Mouse (Mus musculus): Measurements from ENCODE around the gene Fanci. TPM values are rescaled to one million over a fixed set of nuclear protein-coding genes. Genes with fewer than 3 reads are reported as not detected.

Fanci gene
- polyA plus RNA-seq, 1 experiment from 2014 or later: 8.2 TPM

GRCm38 (mm10) chr7:79360056-79360455 is 31.7 kb upstream of the Fanci start:
- WGBS: 67% methylated on average over 11 of the region's 11 CpGs
- Histone ChIP-seq H3K4me3 (ENCODE audit: low read depth, low read length) (no peak overlapping the region), H3K4me2 (ENCODE audit: low read depth, low read length) (no peak overlapping the region), H3K9ac (ENCODE audit: low read depth, low read length) (no peak overlapping the region), H3K4me1 (ENCODE audit: control insufficient read depth, insufficient read depth, low read length) (no peaks in the 10 kb centered on the region), H3K27me3 (replicated peaks; ENCODE audit: control insufficient read depth, insufficient read depth, low read length) (no peaks in the 10 kb centered on the region), H3K27ac (replicated peaks; ENCODE audit: low read depth, low read length) (no peak overlapping the region), H3K9me3 (ENCODE audit: control insufficient read depth, low read length) (no peaks in the 10 kb centered on the region), H3K36me3 (ENCODE audit: control insufficient read depth, insufficient read depth, low read length) (peaks cover 46% of the 10 kb centered on the region)
- ATAC-seq (ENCODE audit: low read depth) (no peak), DNase-seq (ENCODE audit: low spot score) (no peak)

GRCm38 (mm10) chr7:79362208-79362607 is 29.5 kb upstream of the Fanci start:
- peak; percentile 37 for DNase-seq (ENCODE audit: low spot score)
- WGBS: 61% methylated on average over 8 of the region's 8 CpGs
- H3K36me3 ChIP-seq (ENCODE audit: control insufficient read depth, insufficient read depth, low read length): peaks cover 27% of the 10 kb centered on the region

GRCm38 (mm10) chr7:79362830-79363229 is 28.9 kb upstream of the Fanci start:
- DNase-seq (ENCODE audit: low spot score): no peak
- H3K27ac ChIP-seq (replicated peaks; ENCODE audit: low read depth, low read length): peak overlapping the region; percentile 28; the same call in 1 of the 2 replicates

More at GRCm38 (mm10) chr7:79362208-79362607, 29.5 kb upstream of the Fanci start:
- H3K9me3 ChIP-seq (ENCODE audit: control insufficient read depth, low read length): no peaks in the 10 kb centered on the region
- ATAC-seq (ENCODE audit: low read depth): peak; percentile 64
- H3K4me1 ChIP-seq (ENCODE audit: control insufficient read depth, insufficient read depth, low read length): no peaks in the 10 kb centered on the region
- no peaks in the 10 kb centered on the region for H3K27me3 ChIP-seq (replicated peaks; ENCODE audit: control insufficient read depth, insufficient read depth, low read length)
- H3K9ac ChIP-seq (ENCODE audit: low read depth, low read length): no peak overlapping the region
- no peak overlapping the region for H3K4me3 ChIP-seq (ENCODE audit: low read depth, low read length)
- H3K27ac ChIP-seq (replicated peaks; ENCODE audit: low read depth, low read length): peak overlapping the region; percentile 48; the same call in 1 of the 2 replicates
- no peak overlapping the region for H3K4me2 ChIP-seq (ENCODE audit: low read depth, low read length)

DNA sequence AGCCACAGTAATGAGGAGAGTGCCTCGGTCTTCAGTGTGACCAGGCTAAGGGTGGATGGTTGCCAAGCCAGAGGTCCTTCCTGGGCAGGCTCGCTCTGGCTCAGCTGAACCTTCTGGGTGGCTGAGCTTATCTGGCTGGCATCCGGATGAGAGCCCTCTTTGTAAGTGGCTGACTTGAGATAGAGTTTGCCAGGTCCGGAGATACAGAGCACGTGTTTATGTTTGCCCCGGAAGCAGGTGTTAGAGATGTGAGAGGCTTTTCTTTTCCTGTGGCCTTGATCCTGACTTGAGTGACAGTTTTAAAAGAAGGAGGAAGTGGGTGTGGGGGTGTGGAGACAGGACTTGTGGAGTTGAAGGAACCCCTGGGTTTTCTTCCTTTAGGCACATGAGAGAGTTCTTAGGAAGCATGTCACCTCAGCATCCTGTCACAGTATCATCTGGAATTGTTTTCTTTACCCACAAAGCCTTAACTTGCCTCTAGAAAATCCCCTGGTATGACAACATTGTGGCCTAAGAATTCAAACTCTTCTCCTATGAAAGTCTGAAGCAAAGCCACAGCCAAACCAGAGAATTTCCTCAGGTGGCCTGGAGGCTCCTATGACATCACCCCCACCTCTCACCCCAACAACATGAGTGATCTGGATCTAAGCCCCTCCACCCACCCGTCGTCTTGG is 28.2 kb upstream of the Fanci start:
- Histone ChIP-seq H3K4me2 (ENCODE audit: low read depth, low read length) (no peak overlapping the region), H3K9ac (ENCODE audit: low read depth, low read length) (no peak overlapping the region), H3K27ac (replicated peaks; ENCODE audit: low read depth, low read length) (peak overlapping the region; percentile 7), H3K36me3 (ENCODE audit: control insufficient read depth, insufficient read depth, low read length) (peaks cover 18% of the 10 kb centered on the region), H3K27me3 (replicated peaks; ENCODE audit: control insufficient read depth, insufficient read depth, low read length) (no peaks in the 10 kb centered on the region), H3K9me3 (ENCODE audit: control insufficient read depth, low read length) (no peaks in the 10 kb centered on the region), H3K4me3 (ENCODE audit: low read depth, low read length) (no peak overlapping the region), H3K4me1 (ENCODE audit: control insufficient read depth, insufficient read depth, low read length) (no peaks in the 10 kb centered on the region)
- ATAC-seq (ENCODE audit: low read depth): no peak
- peak; percentile 32 for DNase-seq (ENCODE audit: low spot score)
- WGBS: 52% methylated on average over 8 of the region's 8 CpGs

More at GRCm38 (mm10) chr7:79362830-79363229, 28.9 kb upstream of the Fanci start:
- Histone ChIP-seq H3K9ac (ENCODE audit: low read depth, low read length) (no peak overlapping the region), H3K9me3 (ENCODE audit: control insufficient read depth, low read length) (no peaks in the 10 kb centered on the region), H3K4me3 (ENCODE audit: low read depth, low read length) (no peak overlapping the region), H3K36me3 (ENCODE audit: control insufficient read depth, insufficient read depth, low read length) (peaks cover 23% of the 10 kb centered on the region), H3K4me2 (ENCODE audit: low read depth, low read length) (no peak overlapping the region), H3K4me1 (ENCODE audit: control insufficient read depth, insufficient read depth, low read length) (no peaks in the 10 kb centered on the region), H3K27me3 (replicated peaks; ENCODE audit: control insufficient read depth, insufficient read depth, low read length) (no peaks in the 10 kb centered on the region)
- ATAC-seq (ENCODE audit: low read depth): no peak
- 95% methylated on average over 7 of the region's 7 CpGs for WGBS

DNA sequence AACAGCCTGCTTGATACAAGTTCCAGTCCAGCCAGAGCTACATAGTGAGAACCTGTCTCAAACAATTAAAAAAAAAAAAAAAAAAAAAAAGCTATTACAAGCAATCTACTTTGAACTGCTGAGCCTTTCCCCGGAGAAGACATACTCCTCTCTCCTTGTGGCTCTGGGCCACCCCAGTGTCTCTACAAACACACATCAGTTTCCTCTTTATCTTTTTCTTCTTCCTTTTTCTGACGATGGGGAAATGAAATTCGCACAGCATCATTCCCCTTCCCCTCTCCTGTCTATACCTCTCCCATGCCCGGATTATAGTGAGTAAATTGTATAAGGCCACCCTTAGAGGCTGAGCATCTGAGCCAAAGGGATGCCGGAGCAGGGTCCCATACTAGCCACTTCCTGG is 23.1 kb upstream of the Fanci start:
- H3K9ac ChIP-seq (ENCODE audit: low read depth, low read length): no peak overlapping the region
- H3K27ac ChIP-seq (replicated peaks; ENCODE audit: low read depth, low read length): no peak overlapping the region
- no peaks in the 10 kb centered on the region for H3K36me3 ChIP-seq (ENCODE audit: control insufficient read depth, insufficient read depth, low read length)
- H3K4me3 ChIP-seq (ENCODE audit: low read depth, low read length): no peak overlapping the region
- DNase-seq (ENCODE audit: low spot score): no peak
- ATAC-seq (ENCODE audit: low read depth): no peak
- no peak overlapping the region for H3K4me2 ChIP-seq (ENCODE audit: low read depth, low read length)
- no peaks in the 10 kb centered on the region for H3K9me3 ChIP-seq (ENCODE audit: control insufficient read depth, low read length)
- no peaks in the 10 kb centered on the region for H3K27me3 ChIP-seq (replicated peaks; ENCODE audit: control insufficient read depth, insufficient read depth, low read length)
- no peaks in the 10 kb centered on the region; the same call in 1 of the 2 replicates for H3K4me1 ChIP-seq (ENCODE audit: control insufficient read depth, insufficient read depth, low read length)
- WGBS: 76% methylated on average over 5 of the region's 5 CpGs

GRCm38 (mm10) chr7:79369416-79369815 is 22.3 kb upstream of the Fanci start:
- no peak overlapping the region for H3K4me3 ChIP-seq (ENCODE audit: low read depth, low read length)
- no peaks in the 10 kb centered on the region for H3K9me3 ChIP-seq (ENCODE audit: control insufficient read depth, low read length)
- DNase-seq (ENCODE audit: low spot score) (no peak), ATAC-seq (ENCODE audit: low read depth) (no peak)
- H3K9ac ChIP-seq (ENCODE audit: low read depth, low read length): no peak overlapping the region
- no peaks in the 10 kb centered on the region; the same call in 1 of the 2 replicates for H3K4me1 ChIP-seq (ENCODE audit: control insufficient read depth, insufficient read depth, low read length)
- no peaks in the 10 kb centered on the region for H3K36me3 ChIP-seq (ENCODE audit: control insufficient read depth, insufficient read depth, low read length)
- H3K27me3 ChIP-seq (replicated peaks; ENCODE audit: control insufficient read depth, insufficient read depth, low read length): no peaks in the 10 kb centered on the region
- WGBS: 31% methylated on average over 4 of the region's 4 CpGs
- H3K27ac ChIP-seq (replicated peaks; ENCODE audit: low read depth, low read length): no peak overlapping the region
- no peak overlapping the region for H3K4me2 ChIP-seq (ENCODE audit: low read depth, low read length)

DNA sequence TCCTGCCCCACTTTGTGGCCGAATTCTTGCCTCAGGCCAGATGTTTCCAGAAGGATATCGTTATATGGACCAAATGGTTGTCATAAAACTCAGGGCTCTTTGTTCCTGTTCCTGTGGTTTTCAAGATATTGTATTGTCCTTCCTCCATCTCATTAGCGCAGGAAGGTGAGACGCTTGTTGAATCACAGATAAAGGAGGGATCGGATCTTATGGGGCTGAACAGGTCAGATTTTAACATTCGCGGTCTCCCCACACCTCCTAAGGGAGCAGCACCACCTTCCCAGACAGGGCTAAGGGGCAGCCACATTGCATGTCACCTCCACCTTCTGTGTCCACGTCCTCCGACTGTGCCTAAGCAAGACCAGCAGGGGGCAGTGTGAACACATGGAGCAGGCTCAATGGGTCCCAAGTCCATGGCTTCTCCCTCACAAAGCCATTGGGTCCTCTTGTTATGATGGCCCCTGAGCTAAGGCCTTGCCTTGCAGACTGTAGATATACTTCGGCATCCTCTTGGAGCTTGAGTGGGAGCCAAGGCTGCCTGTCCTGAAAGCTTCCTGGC is 20.3 kb upstream of the Fanci start:
- Histone ChIP-seq H3K27me3 (replicated peaks; ENCODE audit: control insufficient read depth, insufficient read depth, low read length) (no peaks in the 10 kb centered on the region), H3K4me3 (ENCODE audit: low read depth, low read length) (no peak overlapping the region), H3K36me3 (ENCODE audit: control insufficient read depth, insufficient read depth, low read length) (no peaks in the 10 kb centered on the region), H3K4me1 (ENCODE audit: control insufficient read depth, insufficient read depth, low read length) (no peaks in the 10 kb centered on the region; the same call in 1 of the 2 replicates), H3K4me2 (ENCODE audit: low read depth, low read length) (no peak overlapping the region), H3K9me3 (ENCODE audit: control insufficient read depth, low read length) (no peaks in the 10 kb centered on the region), H3K27ac (replicated peaks; ENCODE audit: low read depth, low read length) (no peak overlapping the region), H3K9ac (ENCODE audit: low read depth, low read length) (no peak overlapping the region)
- 41% methylated on average over 10 of the region's 10 CpGs for WGBS
- DNase-seq (ENCODE audit: low spot score) (peak; percentile 75), ATAC-seq (ENCODE audit: low read depth) (peak; percentile 72)

DNA sequence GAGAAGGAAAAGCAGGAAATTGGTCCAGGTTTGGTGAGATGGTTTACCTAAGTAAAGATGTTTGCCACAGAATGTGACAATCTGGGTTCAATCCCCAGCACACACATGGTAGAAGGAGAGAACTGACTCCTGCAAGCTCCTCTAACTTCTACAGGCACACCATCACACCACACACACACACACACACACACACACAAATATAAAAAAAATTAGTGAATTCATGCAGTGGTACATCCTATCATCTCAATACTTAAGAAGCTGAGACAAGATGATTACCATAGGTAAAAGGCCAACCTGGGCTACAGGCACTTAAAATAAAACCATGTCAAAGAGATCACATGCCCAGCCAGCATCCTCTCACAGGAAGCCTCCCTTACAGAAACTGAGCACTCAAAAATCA is 17.7 kb upstream of the Fanci start:
- H3K9me3 ChIP-seq (ENCODE audit: control insufficient read depth, low read length): no peaks in the 10 kb centered on the region
- ATAC-seq (ENCODE audit: low read depth): no peak
- H3K27me3 ChIP-seq (replicated peaks; ENCODE audit: control insufficient read depth, insufficient read depth, low read length): no peaks in the 10 kb centered on the region
- H3K4me2 ChIP-seq (ENCODE audit: low read depth, low read length): no peak overlapping the region
- H3K4me1 ChIP-seq (ENCODE audit: control insufficient read depth, insufficient read depth, low read length): no peaks in the 10 kb centered on the region; the same call in 1 of the 2 replicates
- no peaks in the 10 kb centered on the region for H3K36me3 ChIP-seq (ENCODE audit: control insufficient read depth, insufficient read depth, low read length)
- no peak overlapping the region for H3K27ac ChIP-seq (replicated peaks; ENCODE audit: low read depth, low read length)
- no peak overlapping the region for H3K9ac ChIP-seq (ENCODE audit: low read depth, low read length)
- no peak overlapping the region for H3K4me3 ChIP-seq (ENCODE audit: low read depth, low read length)
- DNase-seq (ENCODE audit: low spot score): no peak

GRCm38 (mm10) chr7:79375594-79375993 is 16.1 kb upstream of the Fanci start:
- no peak for DNase-seq (ENCODE audit: low spot score)
- H3K27me3 ChIP-seq (replicated peaks; ENCODE audit: control insufficient read depth, insufficient read depth, low read length): no peaks in the 10 kb centered on the region
- no peaks in the 10 kb centered on the region; the same call in 1 of the 2 replicates for H3K4me1 ChIP-seq (ENCODE audit: control insufficient read depth, insufficient read depth, low read length)
- H3K4me2 ChIP-seq (ENCODE audit: low read depth, low read length): no peak overlapping the region
- H3K9me3 ChIP-seq (ENCODE audit: control insufficient read depth, low read length): no peaks in the 10 kb centered on the region
- no peaks in the 10 kb centered on the region for H3K36me3 ChIP-seq (ENCODE audit: control insufficient read depth, insufficient read depth, low read length)
- no peak overlapping the region for H3K9ac ChIP-seq (ENCODE audit: low read depth, low read length)
- 72% methylated on average over 5 of the region's 5 CpGs for WGBS
- no peak overlapping the region for H3K27ac ChIP-seq (replicated peaks; ENCODE audit: low read depth, low read length)
- ATAC-seq (ENCODE audit: low read depth): no peak
- no peak overlapping the region for H3K4me3 ChIP-seq (ENCODE audit: low read depth, low read length)
